Mouse (Mus musculus): Measurements from ENCODE around the gene Aifm1. TPM values are rescaled to one million over a fixed set of nuclear protein-coding genes. Genes with fewer than 3 reads are reported as not detected.
A peak's percentile ranks its signal among the peaks of the same experiment; 100 is the strongest.

Aifm1 gene
- 10 to 100 TPM; 97.9 TPM for total RNA-seq (2021)

DNA sequence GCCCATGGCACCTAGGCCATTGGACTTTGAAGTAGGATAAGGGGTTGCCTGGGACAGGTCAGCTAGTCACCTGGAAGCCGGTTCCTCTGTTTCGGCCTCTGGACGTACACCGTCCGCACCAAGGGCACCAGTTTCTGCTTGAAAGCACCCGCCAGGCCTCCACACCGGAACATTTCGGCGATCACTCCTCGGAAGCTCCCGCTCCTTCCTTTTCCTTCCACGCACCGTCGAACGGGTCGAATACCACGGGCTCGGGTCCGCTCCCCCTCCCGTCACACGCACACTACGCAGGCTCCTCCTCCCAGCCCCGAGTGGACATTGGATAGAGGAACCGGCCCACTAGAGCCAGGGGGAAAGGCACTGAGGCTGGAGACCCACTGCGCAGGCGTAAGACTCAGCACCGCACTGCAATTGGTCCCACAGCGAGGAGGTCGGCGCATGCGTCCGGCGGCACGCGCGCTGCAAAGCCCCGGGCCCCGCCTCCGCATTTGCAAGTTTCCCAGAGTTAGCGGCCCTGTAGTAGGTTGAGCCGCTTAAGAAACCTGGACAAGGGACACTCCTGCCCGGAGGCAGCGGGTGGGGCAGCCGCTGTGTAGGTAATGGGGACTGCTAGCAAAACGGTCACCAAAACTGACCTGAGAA, at the start of gene Aifm1:
Aifm1 (minus strand) TSS at position 398 of the 642 bp plus-strand sequence.
- DNase-seq = peak; percentile 93

DNA sequence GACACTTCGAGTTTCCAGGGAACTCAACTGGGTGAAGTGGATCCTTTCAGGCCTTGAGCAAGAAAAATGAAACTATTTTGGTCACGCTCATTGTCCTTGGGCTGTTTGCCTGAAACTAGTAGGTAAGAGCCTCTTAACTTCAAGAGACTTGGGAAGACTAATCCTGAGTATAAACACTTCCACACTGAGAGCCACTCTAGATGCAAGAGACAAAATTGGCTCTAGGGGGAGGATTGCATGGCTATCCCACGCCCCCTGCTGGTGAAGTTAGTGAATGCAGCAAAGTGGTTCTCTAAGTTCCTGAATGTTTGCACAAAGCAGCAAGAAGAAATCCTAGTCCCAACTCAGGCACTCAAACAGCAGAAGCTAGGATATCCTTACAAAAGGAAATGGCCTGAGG, 18.8 kb upstream of the Aifm1 start:
- DNase-seq = peak; percentile 83

DNA sequence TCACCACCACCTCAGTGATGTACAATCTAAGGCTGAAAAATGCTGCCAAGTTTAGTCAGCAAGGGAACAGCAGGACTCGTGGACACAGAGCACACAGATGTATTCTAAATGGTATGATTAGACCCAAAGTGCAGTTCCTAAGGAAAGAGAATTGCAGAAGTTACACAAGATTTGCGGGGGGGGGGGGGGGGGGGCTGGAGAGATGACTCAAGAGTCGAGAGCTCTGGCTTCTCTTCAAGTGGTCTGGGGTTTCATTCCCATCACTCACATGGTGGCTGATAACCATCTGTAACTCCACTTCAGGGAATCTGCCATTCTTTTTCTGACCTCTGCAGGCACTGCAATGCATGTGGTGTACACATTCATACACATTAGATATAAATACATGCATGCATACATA, 13.1 kb upstream of the Aifm1 start:
- no peak for DNase-seq

GRCm38 (mm10) chrX:48525866-48526265, 12.5 kb upstream of the Aifm1 start:
- DNase-seq = no peak

DNA sequence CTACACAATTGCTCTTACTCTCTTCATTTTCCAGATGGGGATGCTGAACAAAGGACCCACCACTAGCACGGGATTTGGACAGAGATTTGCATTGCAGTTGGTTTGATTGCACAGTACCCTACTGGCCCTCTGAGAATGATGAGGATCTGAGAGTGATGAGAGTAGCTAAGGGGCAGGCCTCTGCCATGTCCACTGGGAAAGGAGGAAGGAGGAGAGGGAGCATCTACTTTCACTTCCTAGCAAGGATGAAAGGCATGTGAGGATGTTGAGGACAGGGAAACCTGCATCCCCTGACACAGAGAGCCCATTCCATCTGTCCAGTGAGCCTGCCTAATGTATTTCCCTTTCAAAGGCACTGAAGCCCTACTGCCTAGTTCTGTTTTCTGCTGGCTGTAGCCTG, 12.0 kb upstream of the Aifm1 start:
- no peak for DNase-seq

DNA sequence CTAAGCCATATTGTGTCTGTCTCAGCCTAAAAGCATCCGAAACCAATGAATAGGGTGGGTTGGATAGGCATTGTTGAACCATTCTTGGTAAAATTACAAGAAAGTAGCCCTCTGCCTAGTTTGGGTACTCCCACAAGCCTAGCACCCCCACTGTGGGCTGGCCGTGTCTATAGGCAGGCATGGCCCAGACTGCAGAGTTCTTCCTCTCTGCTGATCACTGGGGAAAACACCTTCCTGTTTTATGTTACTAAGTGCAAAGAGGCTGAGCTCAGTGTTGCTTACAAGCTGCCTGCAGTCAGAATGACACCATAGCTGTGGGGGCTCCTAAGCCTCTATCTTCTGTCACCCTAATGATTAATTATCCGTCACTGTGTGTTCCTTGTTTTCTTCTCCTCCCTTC, 10.1 kb upstream of the Aifm1 start:
- no peak for DNase-seq

- DNase-seq = no peak
These were observed 8.3 kb upstream of the Aifm1 start for GRCm38 (mm10) chrX:48521651-48522050.

GRCm38 (mm10) chrX:48519549-48520085, 6.3 kb upstream of the Aifm1 start:
- no peak for DNase-seq

- peak; percentile 21 for DNase-seq
These were observed 5.6 kb upstream of the Aifm1 start, which contains the start of gene Rab33a for GRCm38 (mm10) chrX:48518808-48519548. Rab33a (plus strand) TSS chrX:48519285.

DNA sequence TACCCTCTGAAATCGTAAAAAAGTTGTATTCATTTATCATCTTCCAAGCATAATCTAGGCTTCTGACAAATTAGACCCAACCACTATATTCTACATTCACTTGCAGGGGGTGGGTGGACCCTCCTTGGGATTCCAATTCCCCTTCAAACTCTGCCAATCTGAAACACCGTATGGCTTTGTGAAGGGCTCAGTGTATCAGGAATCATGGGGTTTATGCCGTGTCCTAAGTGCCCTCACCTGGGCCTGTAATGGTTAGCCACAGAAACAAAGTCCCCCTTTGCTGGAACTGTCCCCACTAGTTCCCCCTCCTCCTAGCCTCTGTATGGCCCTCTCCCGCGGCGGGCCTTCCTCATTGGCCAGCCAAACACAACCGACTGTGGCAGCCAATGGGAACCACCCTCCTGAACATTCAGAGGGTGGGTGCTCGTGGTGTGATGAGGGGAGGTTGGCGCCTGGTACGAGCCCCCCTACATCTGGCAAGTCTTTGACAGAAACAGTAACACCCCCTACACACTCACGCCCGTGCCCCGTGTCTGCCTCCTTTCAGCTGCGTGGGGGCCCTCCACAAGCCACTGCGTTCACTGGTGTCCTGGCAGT, 4.9 kb upstream of the Aifm1 start:
- no peak for DNase-seq

DNA sequence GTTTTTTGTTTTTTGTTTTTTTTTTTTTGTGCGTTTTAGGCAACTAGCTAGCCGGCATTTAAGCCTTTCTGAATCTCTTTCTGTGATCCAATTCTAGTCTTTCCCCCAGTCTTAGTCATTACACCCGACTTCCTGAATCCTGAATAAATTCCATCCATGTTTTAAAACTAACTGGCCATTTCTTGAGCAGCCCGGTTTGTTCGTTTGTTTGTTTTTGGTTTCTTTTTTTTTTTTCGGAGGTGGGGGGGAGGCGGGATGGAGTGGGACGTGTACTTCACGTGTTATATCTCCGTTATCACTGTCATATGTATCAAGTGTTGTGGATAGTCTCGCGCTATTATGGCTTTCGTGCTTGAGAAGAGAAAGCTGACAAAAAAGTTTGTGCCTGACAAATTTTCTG, 461 bp upstream of the Aifm1 start:
- DNase-seq = no peak

DNA sequence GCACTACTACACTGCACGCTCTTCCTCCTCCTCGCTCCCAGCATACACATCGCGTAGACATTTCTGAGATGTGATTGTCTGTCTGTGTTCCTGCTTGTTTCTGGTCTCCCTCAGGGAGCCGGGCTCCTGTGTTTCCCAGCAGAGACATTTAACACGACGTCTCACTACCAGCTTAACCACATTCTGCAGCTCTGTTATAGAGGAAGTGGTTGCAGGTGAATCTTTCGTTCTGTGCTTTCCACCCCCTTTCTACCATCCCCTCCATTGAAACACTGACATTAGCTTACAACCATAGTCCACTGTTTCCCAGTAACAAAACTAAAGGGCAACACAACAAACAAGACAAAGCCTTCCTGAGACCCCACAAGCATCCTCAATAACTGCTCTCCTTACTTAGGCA, 19.6 kb downstream of the Aifm1 start:
- no peak for DNase-seq

- no peak for DNase-seq
These were observed 31.7 kb downstream of the Aifm1 start for GRCm38 (mm10) chrX:48481687-48482086.

DNA sequence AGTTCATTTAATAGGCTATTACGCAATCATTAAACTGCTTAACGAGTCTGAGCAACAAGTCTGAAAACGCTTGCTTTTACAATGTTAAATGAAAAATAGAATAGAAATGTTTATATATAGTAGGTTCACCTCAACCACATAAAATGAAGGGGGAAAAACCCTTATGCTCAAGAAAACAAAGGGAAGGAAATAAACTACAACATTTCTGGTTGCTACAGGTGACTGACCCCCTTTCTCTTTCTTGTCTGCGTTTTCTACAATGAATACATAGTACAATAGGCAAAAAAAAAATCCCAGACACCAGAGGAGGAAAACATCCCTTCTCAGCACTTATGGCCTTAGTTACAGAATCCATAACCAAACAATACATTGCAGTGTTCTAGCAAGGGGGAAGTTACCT, 32.3 kb downstream of the Aifm1 start:
- DNase-seq = no peak

- peak; percentile 7 for DNase-seq
These were observed 45.9 kb downstream of the Aifm1 start for GRCm38 (mm10) chrX:48467355-48467946.

DNA sequence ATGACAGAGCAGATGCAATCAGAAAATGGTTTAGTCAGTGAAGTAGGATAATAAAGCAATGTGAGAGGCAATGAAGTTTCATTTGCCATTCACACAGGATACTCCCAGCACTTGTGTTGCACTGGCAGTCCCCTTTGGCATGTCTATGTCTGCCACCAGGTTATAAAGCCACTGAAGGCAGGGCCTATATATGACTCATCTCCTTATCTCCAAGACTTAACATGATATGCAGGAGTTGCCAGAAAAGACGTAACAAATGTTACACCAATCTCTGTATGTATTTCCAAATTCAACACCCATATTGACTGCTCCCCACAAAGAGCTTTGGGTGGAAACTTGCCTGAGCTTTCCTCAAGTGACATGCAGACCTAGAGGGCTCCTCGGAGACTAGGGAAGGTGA, 47.2 kb downstream of the Aifm1 start:
- no peak for DNase-seq

DNA sequence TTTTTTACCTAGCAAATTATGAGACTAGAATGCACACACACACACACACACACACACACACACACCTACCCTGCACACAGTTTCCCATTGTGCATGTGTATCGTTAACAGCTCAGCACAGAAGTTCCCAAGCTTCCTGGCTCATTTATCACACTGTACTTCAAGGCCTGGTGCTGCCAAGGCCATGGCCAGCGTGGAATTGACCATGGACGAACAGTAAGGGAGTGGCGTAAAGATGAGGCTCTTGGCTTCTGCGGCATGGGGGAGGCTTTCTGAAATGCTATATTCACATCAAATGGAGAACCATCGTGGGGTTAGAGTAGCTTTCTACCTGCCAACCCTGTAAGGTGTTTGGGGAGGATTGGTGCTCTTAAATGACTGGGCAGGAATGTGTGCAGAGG, 48.9 kb downstream of the Aifm1 start:
- DNase-seq = no peak

- DNase-seq = no peak
These were observed 49.7 kb downstream of the Aifm1 start for GRCm38 (mm10) chrX:48463636-48464035.

DNA sequence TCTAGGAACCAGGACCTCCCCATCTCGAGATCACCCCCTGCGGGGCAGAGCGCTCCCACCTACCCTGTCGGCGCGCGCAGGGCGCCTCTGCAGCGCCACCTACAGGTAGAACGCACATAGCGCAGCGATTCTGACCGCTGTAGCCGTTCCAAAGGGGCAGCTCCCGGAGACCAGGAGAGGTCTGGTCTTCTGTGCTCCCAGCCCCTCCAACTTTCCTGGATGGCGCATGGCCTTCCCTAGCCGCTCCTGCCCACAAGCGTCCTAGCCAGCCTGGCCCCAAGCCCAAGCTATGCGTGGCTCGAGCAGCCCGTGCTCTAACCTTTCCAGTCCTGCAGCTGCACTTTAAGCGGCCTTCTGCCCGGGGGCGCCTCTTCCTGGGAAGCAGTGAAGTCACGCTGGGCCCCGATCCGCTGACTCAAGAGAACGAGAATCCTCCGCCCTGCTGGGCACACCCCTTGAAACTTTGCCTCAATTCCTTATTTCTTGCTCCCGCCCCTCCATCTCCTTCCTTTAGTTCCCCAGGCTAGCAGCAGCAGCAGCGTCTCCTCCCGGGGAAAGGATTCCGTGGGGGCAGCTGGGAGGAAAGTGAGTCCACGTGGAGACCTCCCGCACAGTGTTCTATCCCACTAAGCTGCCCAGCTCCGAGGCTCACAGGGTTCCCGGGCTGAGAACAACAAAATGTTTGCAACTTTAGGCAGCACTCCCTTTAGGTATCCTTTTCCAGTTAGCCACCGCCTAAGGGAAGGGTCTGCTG, 50.4 kb downstream of the Aifm1 start, which contains the start of gene Elf4:
Elf4 (minus strand) TSS at position 379 of the 754 bp plus-strand sequence.
- DNase-seq = peak; percentile 83

DNA sequence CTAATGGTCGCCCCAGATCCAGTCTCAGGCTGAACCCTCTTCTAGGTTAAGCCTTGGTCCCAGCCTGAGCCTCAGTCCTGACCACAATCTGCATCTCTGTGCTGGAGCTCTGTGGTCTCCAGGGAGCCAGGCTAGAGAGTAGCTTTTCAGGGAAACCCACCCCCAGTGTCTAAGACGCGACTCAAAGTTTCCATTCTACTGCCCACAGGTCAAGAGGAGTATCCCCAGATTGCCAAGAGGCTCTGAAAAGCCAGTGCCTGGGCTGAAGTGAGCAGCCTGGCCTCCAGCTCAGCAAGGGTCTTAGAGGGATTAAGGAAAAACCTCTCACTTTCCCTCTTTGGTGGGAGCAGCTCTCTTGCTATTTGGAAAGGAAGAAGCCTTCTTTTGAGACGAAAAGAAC, 51.1 kb downstream of the Aifm1 start:
- peak; percentile 24 for DNase-seq

DNA sequence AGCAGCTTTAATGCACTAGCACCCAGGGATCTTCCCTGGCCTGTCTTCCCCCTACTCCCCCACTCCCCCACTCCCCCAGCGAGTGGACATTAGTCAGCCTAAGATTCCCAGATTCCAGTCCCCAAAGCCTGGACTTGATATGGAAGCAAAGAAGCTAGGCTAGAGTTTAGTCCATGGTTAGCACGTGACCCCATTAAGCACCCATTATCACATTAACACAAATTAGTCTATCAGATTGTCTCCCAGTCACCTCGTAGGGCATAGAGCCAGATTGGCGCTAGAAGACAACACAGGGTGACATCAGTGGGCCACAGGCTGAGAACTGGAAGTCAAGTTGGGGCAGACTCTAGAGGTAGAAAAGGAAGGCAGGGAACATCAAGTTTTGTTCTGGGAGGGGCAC, 52.4 kb downstream of the Aifm1 start:
- DNase-seq = no peak

DNA sequence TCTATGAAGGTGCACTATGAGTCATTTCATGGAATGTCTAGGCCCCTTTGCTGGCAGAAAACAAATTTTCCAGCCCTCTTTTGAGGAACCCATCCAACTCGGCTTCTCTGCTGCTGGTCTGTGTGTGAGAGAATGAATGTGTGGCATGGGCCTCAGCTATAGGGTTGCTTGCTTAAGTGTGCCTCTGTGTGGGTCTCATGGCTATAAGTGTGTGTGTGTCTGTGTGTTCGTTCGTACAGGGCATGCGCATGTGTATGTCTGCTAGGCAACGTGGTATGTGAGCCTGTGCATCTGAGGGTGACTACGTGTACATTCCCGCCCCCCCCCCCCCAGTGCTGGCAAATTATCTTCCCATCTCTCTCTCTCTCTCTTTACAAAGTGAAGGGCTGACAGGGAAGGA, 52.9 kb downstream of the Aifm1 start:
- DNase-seq = no peak

All from heart, postnatal 4 days (tissue).